Mouse (Mus musculus): ENCODE results near the gene Cfap52. TPM values are rescaled to one million over a fixed set of nuclear protein-coding genes. Genes with fewer than 3 reads are reported as not detected.

Gene Cfap52
- polyA plus RNA-seq (2015; fragmentation: Nextera tagmentation; extraction: Ambion mirVana) = 2.9 and 3.9 TPM in 2 replicates

DNA sequence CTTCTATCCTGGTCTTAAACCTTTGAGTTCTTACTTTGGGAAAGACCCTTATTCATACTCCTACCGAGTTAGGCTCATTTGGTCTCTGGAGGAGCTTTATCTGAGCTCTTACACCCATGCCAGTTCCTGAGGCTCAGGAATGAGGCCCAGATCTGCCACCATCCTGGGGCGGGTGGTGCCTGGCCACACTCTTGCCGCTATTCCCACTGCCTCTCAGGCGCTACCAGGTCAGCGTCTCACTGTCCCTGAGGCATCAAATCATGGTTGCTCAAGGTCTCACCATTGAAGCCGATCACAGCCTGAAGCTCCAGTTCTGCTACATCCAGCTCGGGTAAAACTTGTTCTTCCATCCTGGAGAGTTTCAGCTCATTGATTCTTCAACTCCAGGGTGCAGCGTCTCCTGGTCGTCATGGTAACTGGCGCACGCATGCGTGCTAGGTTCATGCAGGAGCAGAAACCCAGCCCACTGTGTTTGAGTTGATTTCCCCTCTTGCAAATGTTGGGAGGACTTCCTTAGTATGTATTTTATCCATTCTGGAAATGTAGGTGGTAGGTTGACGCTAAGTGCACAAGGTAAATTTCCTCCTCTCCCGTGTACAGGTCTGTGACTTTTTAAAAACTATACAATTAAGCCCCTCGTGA is at the start of gene Cfap52:
Gene Cfap52 (minus strand): TSS at position 410 of the 642 bp plus-strand sequence.
- 0 out of 2 replicates have a peak, but pooled peaks cover 12% of the 10 kb centered on the region for H3K4me1 ChIP-seq (replicated peaks; ENCODE audit: insufficient read depth, low read length)
- no peaks in the 10 kb centered on the region for H3K27me3 ChIP-seq (ENCODE audit: insufficient read depth, low read length)
- no peak for TF ChIP-seq CTCF (IDR thresholded peaks at IDR 0.05; ENCODE audit: low read depth)
- H3K9ac ChIP-seq (ENCODE audit: low read depth, low read length) = peak within 1 kb of the TSS; percentile 69
- no peaks in the 10 kb centered on the region for H3K36me3 ChIP-seq (ENCODE audit: insufficient read depth, low read length)
- peak within 1 kb of the TSS; percentile 58 for H3K4me3 ChIP-seq (replicated peaks; ENCODE audit: low read depth, low read length)
- ATAC-seq (replicated peaks; ENCODE audit: low FRiP score, low read depth) (peak; percentile 68; the same call in 1 of the 2 replicates), DNase-seq (ENCODE audit: low spot score) (peak; percentile 82)
- no peaks in the 10 kb centered on the region for H3K9me3 ChIP-seq (replicated peaks; ENCODE audit: low read length)
- 7% methylated on average over 15 of the region's 15 CpGs for WGBS
- peak within 1 kb of the TSS; percentile 74 for H3K4me2 ChIP-seq (ENCODE audit: low read length)
- 0 out of 2 replicates have a peak within 1 kb of the TSS, but pooled peaks have one; percentile 42 for H3K27ac ChIP-seq

DNA sequence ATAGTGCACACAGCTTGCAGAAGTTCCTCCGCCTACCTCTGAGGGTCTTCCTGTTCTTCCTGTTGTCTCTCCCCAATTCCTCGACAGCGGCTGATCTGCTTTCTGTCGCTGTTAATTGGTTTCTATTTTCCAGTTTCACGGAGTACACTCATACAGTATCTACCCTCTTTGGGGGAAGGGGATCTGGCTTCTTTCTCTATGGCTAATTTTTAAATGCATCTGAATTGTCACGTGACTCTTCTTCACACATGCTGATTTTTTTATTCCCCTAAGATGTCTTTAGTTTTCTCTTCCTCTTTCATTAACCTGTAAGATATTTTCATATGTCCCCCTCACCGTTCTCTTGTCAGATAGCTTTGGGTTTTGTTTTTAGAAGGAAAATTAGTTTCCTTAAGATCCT is 46.8 kb upstream of the Cfap52 start:
- H3K4me2 ChIP-seq (ENCODE audit: low read length) = no peak overlapping the region
- ATAC-seq (replicated peaks; ENCODE audit: low FRiP score, low read depth) (no peak), DNase-seq (ENCODE audit: low spot score) (no peak)
- H3K9me3 ChIP-seq (replicated peaks; ENCODE audit: low read length) = no peaks in the 10 kb centered on the region
- WGBS = 80% methylated on average over 7 of the region's 7 CpGs
- H3K27ac ChIP-seq = no peak overlapping the region
- no peaks in the 10 kb centered on the region for H3K36me3 ChIP-seq (ENCODE audit: insufficient read depth, low read length)
- no peaks in the 10 kb centered on the region for H3K4me1 ChIP-seq (replicated peaks; ENCODE audit: insufficient read depth, low read length)
- no peak overlapping the region for H3K9ac ChIP-seq (ENCODE audit: low read depth, low read length)
- TF ChIP-seq CTCF (IDR thresholded peaks at IDR 0.05; ENCODE audit: low read depth) = no peak
- no peaks in the 10 kb centered on the region for H3K27me3 ChIP-seq (ENCODE audit: insufficient read depth, low read length)
- H3K4me3 ChIP-seq (replicated peaks; ENCODE audit: low read depth, low read length) = no peak overlapping the region

DNA sequence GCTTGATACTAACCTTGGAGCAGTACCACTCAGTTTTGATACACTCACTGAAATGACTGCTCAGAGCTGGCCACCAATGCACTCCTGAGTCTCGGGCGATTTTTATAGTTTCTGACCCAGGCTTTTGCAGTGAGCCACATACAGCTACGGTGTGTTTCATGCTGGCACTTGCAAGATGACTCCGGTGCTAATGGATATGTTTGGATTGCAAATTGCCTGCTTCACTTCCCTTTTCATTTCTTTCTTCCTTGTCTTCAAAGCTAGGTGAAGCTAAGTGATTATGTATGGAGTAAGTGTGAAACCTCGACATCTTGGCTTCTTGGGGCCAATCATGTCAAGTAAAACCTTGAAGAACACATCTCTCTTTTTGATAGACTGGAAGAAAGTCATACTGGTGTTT is 43.9 kb upstream of the Cfap52 start:
- no peak overlapping the region for H3K27ac ChIP-seq
- H3K27me3 ChIP-seq (ENCODE audit: insufficient read depth, low read length) = no peaks in the 10 kb centered on the region
- H3K4me3 ChIP-seq (replicated peaks; ENCODE audit: low read depth, low read length) = no peak overlapping the region
- no peak overlapping the region for H3K4me2 ChIP-seq (ENCODE audit: low read length)
- H3K36me3 ChIP-seq (ENCODE audit: insufficient read depth, low read length) = no peaks in the 10 kb centered on the region
- no peaks in the 10 kb centered on the region for H3K9me3 ChIP-seq (replicated peaks; ENCODE audit: low read length)
- H3K9ac ChIP-seq (ENCODE audit: low read depth, low read length) = no peak overlapping the region
- H3K4me1 ChIP-seq (replicated peaks; ENCODE audit: insufficient read depth, low read length) = no peaks in the 10 kb centered on the region
- no peak for TF ChIP-seq CTCF (IDR thresholded peaks at IDR 0.05; ENCODE audit: low read depth)
- 75% methylated on average over 5 of the region's 5 CpGs for WGBS
- DNase-seq (ENCODE audit: low spot score) (no peak), ATAC-seq (replicated peaks; ENCODE audit: low FRiP score, low read depth) (no peak)

DNA sequence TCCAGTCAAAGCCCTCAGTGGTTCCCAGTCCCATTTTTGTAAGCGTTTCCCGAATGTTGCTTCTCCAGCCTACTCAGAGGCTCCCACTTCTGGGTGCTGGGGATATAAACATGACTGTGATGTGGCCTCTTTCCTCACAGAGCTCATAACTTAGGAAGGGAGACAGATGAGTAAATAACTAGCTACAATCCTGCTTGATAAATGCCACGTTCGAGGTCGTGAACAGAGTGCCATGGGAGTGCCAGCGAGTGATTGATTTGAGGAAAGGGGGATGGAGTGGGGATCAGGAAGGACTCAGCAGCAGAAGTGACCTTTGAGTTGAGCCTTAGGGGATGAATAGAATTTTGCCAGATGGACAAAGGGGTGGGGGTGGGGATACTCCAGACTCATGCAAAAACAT is 42.2 kb upstream of the Cfap52 start:
- H3K4me2 ChIP-seq (ENCODE audit: low read length) = no peak overlapping the region
- H3K27ac ChIP-seq = no peak overlapping the region
- TF ChIP-seq CTCF (IDR thresholded peaks at IDR 0.05; ENCODE audit: low read depth) = peak; percentile 26; the same call in 1 of the 2 replicates

GRCm38 (mm10) chr11:68006216-68006789 is 40.9 kb upstream of the Cfap52 start:
- Histone ChIP-seq H3K36me3 (ENCODE audit: insufficient read depth, low read length) (no peaks in the 10 kb centered on the region), H3K27ac (no peak overlapping the region), H3K4me1 (replicated peaks; ENCODE audit: insufficient read depth, low read length) (no peaks in the 10 kb centered on the region), H3K9ac (ENCODE audit: low read depth, low read length) (no peak overlapping the region), H3K4me3 (replicated peaks; ENCODE audit: low read depth, low read length) (no peak overlapping the region), H3K9me3 (replicated peaks; ENCODE audit: low read length) (no peaks in the 10 kb centered on the region), H3K4me2 (ENCODE audit: low read length) (no peak overlapping the region), H3K27me3 (ENCODE audit: insufficient read depth, low read length) (no peaks in the 10 kb centered on the region)
- DNase-seq (ENCODE audit: low spot score) (peak; percentile 75), ATAC-seq (replicated peaks; ENCODE audit: low FRiP score, low read depth) (no peak)
- TF ChIP-seq CTCF (IDR thresholded peaks at IDR 0.05; ENCODE audit: low read depth) = no peak
- WGBS = 22% methylated on average over 8 of the region's 8 CpGs

More for the DNA sequence above, 42.2 kb upstream of the Cfap52 start:
- Histone ChIP-seq H3K4me3 (replicated peaks; ENCODE audit: low read depth, low read length) (no peak overlapping the region), H3K9me3 (replicated peaks; ENCODE audit: low read length) (no peaks in the 10 kb centered on the region), H3K9ac (ENCODE audit: low read depth, low read length) (no peak overlapping the region), H3K36me3 (ENCODE audit: insufficient read depth, low read length) (no peaks in the 10 kb centered on the region), H3K27me3 (ENCODE audit: insufficient read depth, low read length) (no peaks in the 10 kb centered on the region), H3K4me1 (replicated peaks; ENCODE audit: insufficient read depth, low read length) (no peaks in the 10 kb centered on the region)
- DNase-seq (ENCODE audit: low spot score) (peak; percentile 57), ATAC-seq (replicated peaks; ENCODE audit: low FRiP score, low read depth) (no peak)
- 36% methylated on average over 6 of the region's 6 CpGs for WGBS

- no peaks in the 10 kb centered on the region for H3K9me3 ChIP-seq (replicated peaks; ENCODE audit: low read length)
- DNase-seq (ENCODE audit: low spot score) (peak; percentile 83), ATAC-seq (replicated peaks; ENCODE audit: low FRiP score, low read depth) (no peak)
- H3K4me2 ChIP-seq (ENCODE audit: low read length) = no peak overlapping the region
- H3K27me3 ChIP-seq (ENCODE audit: insufficient read depth, low read length) = no peaks in the 10 kb centered on the region
- peak; percentile 94 for TF ChIP-seq CTCF (IDR thresholded peaks at IDR 0.05; ENCODE audit: low read depth)
- H3K9ac ChIP-seq (ENCODE audit: low read depth, low read length) = no peak overlapping the region
- no peak overlapping the region for H3K4me3 ChIP-seq (replicated peaks; ENCODE audit: low read depth, low read length)
- H3K4me1 ChIP-seq (replicated peaks; ENCODE audit: insufficient read depth, low read length) = no peaks in the 10 kb centered on the region
- no peaks in the 10 kb centered on the region for H3K36me3 ChIP-seq (ENCODE audit: insufficient read depth, low read length)
- 17% methylated on average over 6 of the region's 6 CpGs for WGBS
- H3K27ac ChIP-seq = no peak overlapping the region
Measured at GRCm38 (mm10) chr11:68004191-68004590, 38.7 kb upstream of the Cfap52 start.
